Mouse (Mus musculus): ENCODE data around the gene Cpa4.

- TF ChIP-seq CHD2 (IDR thresholded peaks at IDR 0.05; ENCODE audit: low read length) (no peak), NRF1 (IDR thresholded peaks at IDR 0.05; ENCODE audit: low read depth, low read length) (no peak), CTCF (conservative IDR thresholded peaks at IDR 0.05 in 1 of 2, IDR thresholded peaks at IDR 0.05 in 1 of 2; ENCODE audit: low read depth in 2 of 2, low read length in 2 of 2) (no peak), POLR2A (IDR thresholded peaks at IDR 0.05; ENCODE audit: low read depth, low read length) (no peak), USF2 (conservative IDR thresholded peaks at IDR 0.05; ENCODE audit: low read depth, low read length) (no peak), ZKSCAN1 (IDR thresholded peaks at IDR 0.05; ENCODE audit: borderline replicate concordance, low read depth, low read length) (no peak), MAFK (IDR thresholded peaks at IDR 0.05; ENCODE audit: insufficient replicate concordance, low read length) (no peak), IRF4 (IDR thresholded peaks at IDR 0.05; ENCODE audit: low read depth, low read length) (no peak), EP300 (IDR thresholded peaks at IDR 0.05; ENCODE audit: low read length) (no peak), BHLHE40 (IDR thresholded peaks at IDR 0.05; ENCODE audit: low read depth, low read length) (no peak), GABPA (IDR thresholded peaks at IDR 0.05; ENCODE audit: insufficient replicate concordance, low read depth, low read length) (no peak), MAX (IDR thresholded peaks at IDR 0.05; ENCODE audit: low read length) (no peak)
Measured at GRCm38 (mm10) chr6:30569331-30569730, 1.2 kb downstream of the Cpa4 start.
